Mouse (Mus musculus) CH12F3 (cell line): Measurements from ENCODE around the gene Ffar2.

Experiments
- in situ Hi-C: fragments of 300-500 bp; cut with MboI; formaldehyde crosslinking; loops from 2 replicates; pipeline ENCODE4 v1.14.3; 2020; ENCODE audit warnings: low sequenced_read_pairs

Gene Ffar2

GRCm38 (mm10) chr7:30777081-30777579 lies 46.4 kb downstream of the Ffar2 start:
- in situ Hi-C loops = no loop called here

GRCm38 (mm10) chr7:30776104-30776503 lies 47.5 kb downstream of the Ffar2 start:
- in situ Hi-C loops = no loop called here

- in situ Hi-C loops = no loop called here
Measured at GRCm38 (mm10) chr7:30769236-30769635, 54.3 kb downstream of the Ffar2 start.
